ENCODE assay signal across 9 mouse cellular contexts in the genomic region with DNA sequence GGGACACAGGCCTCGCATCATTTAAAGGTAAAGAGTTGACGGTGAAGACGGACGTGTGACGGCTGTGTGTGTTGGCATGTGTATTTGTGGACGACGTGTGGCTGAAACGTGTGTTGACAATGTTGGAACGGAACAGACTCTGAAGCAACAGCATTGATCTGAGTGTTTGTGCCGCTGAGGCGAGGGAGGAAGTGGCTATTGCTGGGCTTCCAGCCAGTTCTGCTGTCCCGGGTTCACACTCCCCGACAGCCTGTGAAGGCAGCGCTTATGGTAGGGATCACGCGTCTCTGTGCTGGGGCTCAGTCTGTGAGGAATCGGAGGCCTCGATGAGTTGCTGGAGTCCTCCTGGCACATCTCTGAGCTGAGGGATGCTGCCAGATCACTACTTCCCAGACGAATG. TPM values are rescaled to one million over a fixed set of nuclear protein-coding genes. Genes with fewer than 3 reads are reported as not detected.
DNase-seq lines count a peak whose midpoint lies in the region; ATAC-seq and TF ChIP-seq lines count a peak whose summit lies in the region.
"Had no signal": no experiment of that assay in that cellular context is flagged by ENCODE, and none has a peak within 500 bp of the region (broad histone marks: within the 10 kb centered on the region; RNA-seq: fewer than 3 reads in every experiment).

No protein-coding gene starts in this region.

- H3K9me3 ChIP-seq in hindbrain, postnatal 0 days (ENCODE audit: low read length), result no peaks in the 10 kb centered on the region
- no peaks in the 10 kb centered on the region for H3K9me3 ChIP-seq in hindbrain, embryonic 11.5 days (ENCODE audit: control insufficient read depth, low read length)
- no peaks in the 10 kb centered on the region for H3K9me3 ChIP-seq in neural tube, embryonic 15.5 days (replicated peaks)

- peak; percentile 49; the same call in 1 of the 2 replicates for ATAC-seq in hindbrain, postnatal 0 days
- ATAC-seq in hindbrain, embryonic 11.5 days (ENCODE audit: low FRiP score), result no peak
- no peak for ATAC-seq in neural tube, embryonic 15.5 days (ENCODE audit: low FRiP score)

- H3K4me3 ChIP-seq in hindbrain, postnatal 0 days (ENCODE audit: low read length), result no peak overlapping the region
- H3K4me3 ChIP-seq in hindbrain, embryonic 11.5 days (ENCODE audit: low read depth, low read length), result no peak overlapping the region
- H3K4me3 ChIP-seq in neural tube, embryonic 15.5 days (replicated peaks), result no peak overlapping the region
- H3K4me3 ChIP-seq: erythroblast, embryonic 14.5 days had no signal

- no peaks in the 10 kb centered on the region for H3K27me3 ChIP-seq in hindbrain, postnatal 0 days (ENCODE audit: insufficient read depth, low read length)
- H3K27me3 ChIP-seq in hindbrain, embryonic 11.5 days (ENCODE audit: control insufficient read depth, insufficient read depth, low read length), result no peaks in the 10 kb centered on the region
- H3K27me3 ChIP-seq in neural tube, embryonic 15.5 days (replicated peaks), result no peaks in the 10 kb centered on the region

- WGBS in hindbrain, postnatal 0 days, result 48% methylated on average over 19 of the region's 19 CpGs
- 86% methylated on average over 19 of the region's 19 CpGs for WGBS in hindbrain, embryonic 11.5 days
- 73% methylated on average over 19 of the region's 19 CpGs for WGBS in neural tube, embryonic 15.5 days

- H3K9ac ChIP-seq in hindbrain, postnatal 0 days (replicated peaks; ENCODE audit: low read length), result no peak overlapping the region
- no peak overlapping the region for H3K9ac ChIP-seq in hindbrain, embryonic 11.5 days (ENCODE audit: low read depth, low read length)
- H3K9ac ChIP-seq in neural tube, embryonic 15.5 days (replicated peaks), result no peak overlapping the region

- peak; percentile 30 for DNase-seq in hindbrain, postnatal 0 days (ENCODE audit: low spot score)
- DNase-seq in hindbrain, embryonic 11.5 days (ENCODE audit: low spot score), result no peak
- DNase-seq in frontal cortex, postnatal 14 days (ENCODE audit: low spot score in 2 of 2), result peak; percentile 18 to 25
- DNase-seq in heart, postnatal 14 days, result peak; percentile 46 to 56
- peak; percentile 24 for DNase-seq in left cerebral cortex, postnatal 4 days
- DNase-seq in right cerebral cortex, postnatal 4 days, result peak; percentile 46
- no peak for DNase-seq in layer of hippocampus, adult 9-11 months

- intact Hi-C loops in heart, postnatal 14 days (cut with DNase I), result no loop called here
- intact Hi-C loops in left cerebral cortex, postnatal 4 days (cut with DNase I), result no loop called here

- no peak overlapping the region for H3K4me2 ChIP-seq in hindbrain, postnatal 0 days (ENCODE audit: low read depth, low read length)
- no peak overlapping the region for H3K4me2 ChIP-seq in hindbrain, embryonic 11.5 days (replicated peaks; ENCODE audit: low read depth, low read length)
- no peak overlapping the region for H3K4me2 ChIP-seq in neural tube, embryonic 15.5 days

- no peak for TF ChIP-seq CTCF in hindbrain, postnatal 0 days (IDR thresholded peaks at IDR 0.05; ENCODE audit: low read depth)

- H3K27ac ChIP-seq in hindbrain, postnatal 0 days, result no peak overlapping the region
- H3K27ac ChIP-seq in hindbrain, embryonic 11.5 days (ENCODE audit: low read depth, low read length), result no peak overlapping the region
- H3K27ac ChIP-seq in neural tube, embryonic 15.5 days (replicated peaks), result no peak overlapping the region

- peaks cover 3% of the 10 kb centered on the region; the same call in 1 of the 2 replicates for H3K4me1 ChIP-seq in hindbrain, postnatal 0 days (ENCODE audit: insufficient read depth, low read length)
- H3K4me1 ChIP-seq in hindbrain, embryonic 11.5 days (replicated peaks; ENCODE audit: control insufficient read depth, insufficient read depth, low read length), result no peaks in the 10 kb centered on the region
- H3K4me1 ChIP-seq in neural tube, embryonic 15.5 days, result peaks cover 15% of the 10 kb centered on the region

- H3K36me3 ChIP-seq in hindbrain, postnatal 0 days (ENCODE audit: insufficient read depth, low read length), result no peaks in the 10 kb centered on the region
- H3K36me3 ChIP-seq in hindbrain, embryonic 11.5 days (ENCODE audit: control insufficient read depth, insufficient read depth, low read length), result no peaks in the 10 kb centered on the region
- no peaks in the 10 kb centered on the region for H3K36me3 ChIP-seq in neural tube, embryonic 15.5 days

RNA-seq across cellular contexts. Expression of a gene that starts 34.0 kb away (rescaled TPM):
- 21.3 and 22.8 TPM in 2 replicates for total RNA-seq in hindbrain, postnatal 0 days (2014; rRNA removed)
- 9.9 and 10.4 TPM in 2 replicates for polyA plus RNA-seq in hindbrain, postnatal 0 days (2015; fragmentation: Nextera tagmentation; extraction: Ambion mirVana)
- polyA plus RNA-seq in hindbrain, embryonic 11.5 days (2014; fragmentation: Nextera tagmentation; extraction: Ambion mirVana), result 16.2 and 21.4 TPM in 2 replicates
- total RNA-seq in heart, postnatal 14 days (2021), result 10 to 100 TPM; 14.2 to 14.9 TPM
- total RNA-seq in left cerebral cortex, postnatal 4 days (2021), result 10 to 100 TPM; 34.3 to 36.5 TPM
- polyA plus RNA-seq in neural tube, embryonic 15.5 days (2015; fragmentation: Nextera tagmentation; extraction: Ambion mirVana), result 12.9 and 13.9 TPM in 2 replicates

Comparison
In these comparisons a context has a peak if more than half of its experiments do, and no peak if none do; other contexts are left out.
1. DNase-seq: peak in hindbrain, postnatal 0 days (single experiment), frontal cortex, postnatal 14 days (2 of 2), heart, postnatal 14 days (2 of 2), left cerebral cortex, postnatal 4 days (single experiment) and right cerebral cortex, postnatal 4 days (single experiment); none in hindbrain, embryonic 11.5 days (single experiment) and layer of hippocampus, adult 9-11 months (single experiment).